Mouse (Mus musculus) brown adipose tissue, adult 24 weeks (tissue): ENCODE results near the gene Gm29609. TPM values are rescaled to one million over a fixed set of nuclear protein-coding genes. Genes with fewer than 3 reads are reported as not detected.

Experiments used
- polyA plus RNA-seq: library from polyadenylated mRNA; stranded (reverse); fragments of >200 nt; gene quantifications from 2 replicates; pipeline ENCODE4 v1.2.4, GENCODE M21; 2012; ENCODE audit not compliant: missing spikeins, insufficient read depth, insufficient read length

The Gm29609 gene
- polyA plus RNA-seq, 1 experiment = not detected

Other genes with a start within 250 kb of the Gm29609 start
- 1.0 TPM in 1 of 2 replicates, not detected in the other for gene Cgref1, start 234.3 kb downstream of the Gm29609 start, polyA plus RNA-seq
- gene Preb, start 219.6 kb downstream of the Gm29609 start, polyA plus RNA-seq = 51.9 and 74.1 TPM in 2 replicates
- not detected in 2 replicates for gene Tcf23, start 211.2 kb downstream of the Gm29609 start, polyA plus RNA-seq
- gene Atraid, start 131.6 kb downstream of the Gm29609 start, polyA plus RNA-seq = 156 and 168 TPM in 2 replicates
- 8.2 and 10.3 TPM in 2 replicates for gene Slc5a6, start 131.0 kb downstream of the Gm29609 start, polyA plus RNA-seq
- gene Cad, start 125.1 kb downstream of the Gm29609 start, polyA plus RNA-seq = 6.8 and 19.9 TPM in 2 replicates
- gene Dnajc5g, start 73.6 kb downstream of the Gm29609 start, polyA plus RNA-seq = not detected in 2 replicates
- not detected in 2 replicates for gene Slc30a3, start 71.7 kb downstream of the Gm29609 start, polyA plus RNA-seq
- 3.2 and 4.2 TPM in 2 replicates for gene Trim54, start 63.2 kb downstream of the Gm29609 start, polyA plus RNA-seq
- gene Ucn, start 41.1 kb downstream of the Gm29609 start, polyA plus RNA-seq = not detected in 2 replicates
- gene Mpv17, start 25.7 kb downstream of the Gm29609 start, polyA plus RNA-seq = 71.5 and 104 TPM in 2 replicates
- 18.3 and 18.4 TPM in 2 replicates for gene Gtf3c2, start 233 bp upstream of the Gm29609 start, polyA plus RNA-seq
- 56.4 and 64.8 TPM in 2 replicates for gene Snx17, start 13.3 kb upstream of the Gm29609 start, polyA plus RNA-seq
- 33.3 and 43.4 TPM in 2 replicates for gene Eif2b4, start 13.5 kb upstream of the Gm29609 start, polyA plus RNA-seq
- 10.0 and 12.1 TPM in 2 replicates for gene Zfp513, start 22.4 kb upstream of the Gm29609 start, polyA plus RNA-seq
- gene Ppm1g, start 40.8 kb upstream of the Gm29609 start, polyA plus RNA-seq = 39.8 and 46.0 TPM in 2 replicates
- gene Nrbp1, start 61.0 kb upstream of the Gm29609 start, polyA plus RNA-seq = 31.0 and 33.7 TPM in 2 replicates
- not detected in 2 replicates for gene Gm9970, start 61.3 kb upstream of the Gm29609 start, polyA plus RNA-seq
- 2.0 TPM in 1 of 2 replicates, not detected in the other for gene Krtcap3, start 71.8 kb upstream of the Gm29609 start, polyA plus RNA-seq
- 28.9 and 34.5 TPM in 2 replicates for gene Ift172, start 111.2 kb upstream of the Gm29609 start, polyA plus RNA-seq
- gene Fndc4, start 116.2 kb upstream of the Gm29609 start, polyA plus RNA-seq = 3.6 and 3.7 TPM in 2 replicates
- 0.99 TPM in 1 of 2 replicates, not detected in the other for gene Gckr, start 117.5 kb upstream of the Gm29609 start, polyA plus RNA-seq